Mouse (Mus musculus): ENCODE data around the gene Dnmt1. TPM values are rescaled to one million over a fixed set of nuclear protein-coding genes. Genes with fewer than 3 reads are reported as not detected.

Gene Dnmt1
- total and polyA plus RNA-seq, 2 experiments from 2014 or later = 42.1 to 94.6 TPM

GRCm38 (mm10) chr9:20951966-20952519 lies 7.6 kb downstream of the Dnmt1 start:
- Histone ChIP-seq H3K9ac (replicated peaks; ENCODE audit: low read length, poor library complexity, severe bottlenecking) (peak overlapping the region; percentile 79), H3K4me3 (ENCODE audit: low read depth, low read length) (peak overlapping the region; percentile 75), H3K27me3 (ENCODE audit: insufficient read depth, low read length) (no peaks in the 10 kb centered on the region), H3K4me2 (ENCODE audit: low read depth, low read length, poor library complexity, severe bottlenecking) (peak overlapping the region; percentile 85), H3K4me1 (ENCODE audit: insufficient read depth, low read length) (peaks cover 9% of the 10 kb centered on the region), H3K27ac (ENCODE audit: low read depth, low read length) (peak overlapping the region; percentile 91), H3K36me3 (ENCODE audit: insufficient read depth, low read length) (no peaks in the 10 kb centered on the region), H3K9me3 (ENCODE audit: low read length) (no peaks in the 10 kb centered on the region)
- ATAC-seq (ENCODE audit: low FRiP score) (peak; percentile 81), DNase-seq (ENCODE audit: low spot score) (no peak)
- TF ChIP-seq CTCF (IDR thresholded peaks at IDR 0.05) = no peak
- under 1% methylated on average over 17 of the region's 17 CpGs for WGBS

- peak overlapping the region; percentile 75 for H3K4me3 ChIP-seq (ENCODE audit: low read depth, low read length)
- H3K4me2 ChIP-seq (ENCODE audit: low read depth, low read length, poor library complexity, severe bottlenecking) = peak overlapping the region; percentile 85
- no peaks in the 10 kb centered on the region for H3K9me3 ChIP-seq (ENCODE audit: low read length)
- peak overlapping the region; percentile 91; the same call in 1 of the 2 replicates for H3K27ac ChIP-seq (ENCODE audit: low read depth, low read length)
- ATAC-seq (ENCODE audit: low FRiP score) (no peak), DNase-seq (ENCODE audit: low spot score) (no peak)
- H3K36me3 ChIP-seq (ENCODE audit: insufficient read depth, low read length) = no peaks in the 10 kb centered on the region
- 18% methylated on average over 14 of the region's 14 CpGs for WGBS
- peaks cover 9% of the 10 kb centered on the region for H3K4me1 ChIP-seq (ENCODE audit: insufficient read depth, low read length)
- no peak for TF ChIP-seq CTCF (IDR thresholded peaks at IDR 0.05)
- H3K27me3 ChIP-seq (ENCODE audit: insufficient read depth, low read length) = no peaks in the 10 kb centered on the region
- peak overlapping the region; percentile 79 for H3K9ac ChIP-seq (replicated peaks; ENCODE audit: low read length, poor library complexity, severe bottlenecking)
Observed at GRCm38 (mm10) chr9:20951441-20951840, 8.2 kb downstream of the Dnmt1 start.

- Histone ChIP-seq H3K9me3 (ENCODE audit: low read length) (no peaks in the 10 kb centered on the region), H3K36me3 (ENCODE audit: insufficient read depth, low read length) (no peaks in the 10 kb centered on the region), H3K27ac (ENCODE audit: low read depth, low read length) (no peak overlapping the region), H3K27me3 (ENCODE audit: insufficient read depth, low read length) (no peaks in the 10 kb centered on the region), H3K4me1 (ENCODE audit: insufficient read depth, low read length) (peaks cover 9% of the 10 kb centered on the region), H3K4me3 (ENCODE audit: low read depth, low read length) (no peak overlapping the region), H3K4me2 (ENCODE audit: low read depth, low read length, poor library complexity, severe bottlenecking) (no peak overlapping the region), H3K9ac (replicated peaks; ENCODE audit: low read length, poor library complexity, severe bottlenecking) (no peak overlapping the region)
- ATAC-seq (ENCODE audit: low FRiP score) (no peak), DNase-seq (ENCODE audit: low spot score) (no peak)
- no peak for TF ChIP-seq CTCF (IDR thresholded peaks at IDR 0.05)
Observed at GRCm38 (mm10) chr9:20950419-20950818, 9.3 kb downstream of the Dnmt1 start.

GRCm38 (mm10) chr9:20946066-20946880 lies 13.4 kb downstream of the Dnmt1 start:
- no peak overlapping the region for H3K27ac ChIP-seq (ENCODE audit: low read depth, low read length)
- peaks cover 6% of the 10 kb centered on the region for H3K4me1 ChIP-seq (ENCODE audit: insufficient read depth, low read length)
- H3K9ac ChIP-seq (replicated peaks; ENCODE audit: low read length, poor library complexity, severe bottlenecking) = no peak overlapping the region
- H3K9me3 ChIP-seq (ENCODE audit: low read length) = no peaks in the 10 kb centered on the region
- H3K4me2 ChIP-seq (ENCODE audit: low read depth, low read length, poor library complexity, severe bottlenecking) = no peak overlapping the region
- ATAC-seq (ENCODE audit: low FRiP score) (no peak), DNase-seq (ENCODE audit: low spot score) (no peak)
- no peak for TF ChIP-seq CTCF (IDR thresholded peaks at IDR 0.05)
- H3K4me3 ChIP-seq (ENCODE audit: low read depth, low read length) = no peak overlapping the region
- H3K27me3 ChIP-seq (ENCODE audit: insufficient read depth, low read length) = no peaks in the 10 kb centered on the region
- H3K36me3 ChIP-seq (ENCODE audit: insufficient read depth, low read length) = peaks cover 4% of the 10 kb centered on the region
- 87% methylated on average over 16 of the region's 16 CpGs for WGBS

- no peak overlapping the region for H3K4me3 ChIP-seq (ENCODE audit: low read depth, low read length)
- no peaks in the 10 kb centered on the region for H3K4me1 ChIP-seq (ENCODE audit: insufficient read depth, low read length)
- ATAC-seq (ENCODE audit: low FRiP score) = no peak
- H3K9me3 ChIP-seq (ENCODE audit: low read length) = no peaks in the 10 kb centered on the region
- no peak overlapping the region for H3K4me2 ChIP-seq (ENCODE audit: low read depth, low read length, poor library complexity, severe bottlenecking)
- H3K27ac ChIP-seq (ENCODE audit: low read depth, low read length) = no peak overlapping the region
- TF ChIP-seq CTCF (IDR thresholded peaks at IDR 0.05) = no peak
- peaks cover 19% of the 10 kb centered on the region for H3K36me3 ChIP-seq (ENCODE audit: insufficient read depth, low read length)
- 66% methylated on average over 4 of the region's 4 CpGs for WGBS
- H3K9ac ChIP-seq (replicated peaks; ENCODE audit: low read length, poor library complexity, severe bottlenecking) = no peak overlapping the region
- no peaks in the 10 kb centered on the region for H3K27me3 ChIP-seq (ENCODE audit: insufficient read depth, low read length)
- DNase-seq (ENCODE audit: low spot score) = no peak
Observed at GRCm38 (mm10) chr9:20944697-20945370, 14.9 kb downstream of the Dnmt1 start.

GRCm38 (mm10) chr9:20943911-20944310 lies 15.8 kb downstream of the Dnmt1 start:
- DNase-seq (ENCODE audit: low spot score) (no peak), ATAC-seq (ENCODE audit: low FRiP score) (no peak)
- 0 out of 2 replicates have a peak overlapping the region, but pooled peaks have one; percentile 5 for H3K9ac ChIP-seq (replicated peaks; ENCODE audit: low read length, poor library complexity, severe bottlenecking)
- no peak overlapping the region for H3K27ac ChIP-seq (ENCODE audit: low read depth, low read length)
- no peaks in the 10 kb centered on the region for H3K9me3 ChIP-seq (ENCODE audit: low read length)
- H3K4me2 ChIP-seq (ENCODE audit: low read depth, low read length, poor library complexity, severe bottlenecking) = no peak overlapping the region
- H3K36me3 ChIP-seq (ENCODE audit: insufficient read depth, low read length) = peaks cover 28% of the 10 kb centered on the region
- no peak overlapping the region for H3K4me3 ChIP-seq (ENCODE audit: low read depth, low read length)
- H3K27me3 ChIP-seq (ENCODE audit: insufficient read depth, low read length) = no peaks in the 10 kb centered on the region
- WGBS = 9% methylated on average over 2 of the region's 2 CpGs
- TF ChIP-seq CTCF (IDR thresholded peaks at IDR 0.05) = no peak
- no peaks in the 10 kb centered on the region for H3K4me1 ChIP-seq (ENCODE audit: insufficient read depth, low read length)

Measured in midbrain, postnatal 0 days (tissue).